Mouse (Mus musculus) myocyte (in vitro differentiated cells): ENCODE measurements around the gene Pwwp2b. TPM values are rescaled to one million over a fixed set of nuclear protein-coding genes. Genes with fewer than 3 reads are reported as not detected.

Source experiments
- H3K27me3 ChIP-seq: one replicate; pipeline ENCODE4 v1.6.1; 2011; ENCODE audit not compliant: control insufficient read depth, insufficient read depth, insufficient read length
- H3K36me3 ChIP-seq: one replicate; pipeline ENCODE4 v1.6.1; 2011; ENCODE audit not compliant: control insufficient read depth, insufficient read depth
- H3K4me2 ChIP-seq: one replicate; pipeline ENCODE4 v1.6.1; 2011; ENCODE audit warnings: low read depth, control low read depth
- H3K4me3 ChIP-seq: one replicate; pipeline ENCODE4 v1.5.1; 2011; ENCODE audit warnings: mild to moderate bottlenecking, control low read depth, moderate library complexity
- H3K79me2 ChIP-seq: one replicate; pipeline ENCODE4 v1.6.1; 2011; ENCODE audit not compliant: control insufficient read depth, insufficient read depth
- H3ac ChIP-seq: one replicate; pipeline ENCODE4 v1.6.1; 2011; ENCODE audit not compliant: control insufficient read depth, insufficient read length
- CEBPB ChIP-seq: IDR thresholded peaks from 2 replicates; pipeline ENCODE4 v1.6.1; 2011; ENCODE audit warnings: mild to moderate bottlenecking, moderate library complexity; ENCODE audit not compliant: poor library complexity, insufficient read depth, severe bottlenecking
- E2F4 ChIP-seq: IDR thresholded peaks from one replicate; pipeline ENCODE4 v1.6.1; 2011; ENCODE audit warnings: mild to moderate bottlenecking, control low read depth, moderate library complexity; ENCODE audit not compliant: insufficient read depth
- MAX ChIP-seq: IDR thresholded peaks from one replicate; pipeline ENCODE4 v1.6.1; 2011; ENCODE audit warnings: low read depth, mild to moderate bottlenecking, control low read depth
- MYOD1 ChIP-seq, 3 experiments: IDR thresholded peaks; one replicate each; pipeline ENCODE4 v1.6.1; 2011; ENCODE audit warnings: control low read depth in 2 of 3, low read depth in 2 of 3, mild to moderate bottlenecking in 2 of 3, moderate library complexity in 1 of 3; ENCODE audit not compliant: insufficient read length in 2 of 3, control insufficient read depth in 1 of 3
- MYOG ChIP-seq, 3 experiments: IDR thresholded peaks; one replicate each; pipeline ENCODE4 v1.6.1; 2011; ENCODE audit warnings: control low read depth in 2 of 3, low read depth in 2 of 3, mild to moderate bottlenecking in 2 of 3; ENCODE audit not compliant: insufficient read length in 2 of 3, control insufficient read depth in 1 of 3, insufficient read depth in 1 of 3
- POLR2A ChIP-seq: IDR thresholded peaks from one replicate; pipeline ENCODE4 v1.6.1; 2011; ENCODE audit warnings: low read depth, mild to moderate bottlenecking, control low read depth, moderate library complexity; ENCODE audit not compliant: insufficient read length
- POLR2AphosphoS2 ChIP-seq: IDR thresholded peaks from one replicate; pipeline ENCODE4 v1.6.1; 2011; ENCODE audit warnings: low read depth, control low read depth; ENCODE audit not compliant: insufficient read length
- REST ChIP-seq: IDR thresholded peaks from one replicate; pipeline ENCODE4 v1.6.1; 2011; ENCODE audit warnings: mild to moderate bottlenecking, control low read depth, moderate library complexity; ENCODE audit not compliant: insufficient read depth, insufficient read length
- SRF ChIP-seq: IDR thresholded peaks from one replicate; pipeline ENCODE4 v1.6.1; 2011; ENCODE audit warnings: low read depth; ENCODE audit not compliant: control insufficient read depth, insufficient read length
- TCF12 ChIP-seq: IDR thresholded peaks from one replicate; pipeline ENCODE4 v1.6.1; 2011; ENCODE audit warnings: mild to moderate bottlenecking, control low read depth; ENCODE audit not compliant: poor library complexity, insufficient read depth, severe bottlenecking
- TCF3 ChIP-seq: IDR thresholded peaks from one replicate; pipeline ENCODE4 v1.6.1; 2011; ENCODE audit warnings: low read depth, control low read depth; ENCODE audit not compliant: insufficient read length
- USF1 ChIP-seq: IDR thresholded peaks from one replicate; pipeline ENCODE4 v1.6.1; 2011; ENCODE audit warnings: low read depth, mild to moderate bottlenecking, control low read depth, moderate library complexity
- polyA plus RNA-seq: library from polyadenylated mRNA; unstranded; fragments of >200 nt; fragmentation: generic; extraction: Trizol; gene quantifications from one replicate; pipeline ENCODE4 v1.2.1, GENCODE M21; 2012; ENCODE audit warnings: missing spikeins

Gene Pwwp2b
- polyA plus RNA-seq, 1 experiment, result 9.6 TPM

- Histone ChIP-seq H3K79me2 (no peaks in the 10 kb centered on the region), H3K4me2 (no peak overlapping the region), H3K4me3 (no peak overlapping the region), H3ac (no peak overlapping the region), H3K36me3 (no peaks in the 10 kb centered on the region), H3K27me3 (no peaks in the 10 kb centered on the region)
- no peak for TF ChIP-seq TCF12
- TF ChIP-seq MYOD1 (IDR thresholded peaks at IDR 0.05; ENCODE audit: control insufficient read depth in 1 of 3, insufficient read length in 2 of 3, low read depth in 2 of 3), result peak in 1 of 3 experiments; percentile 52
- no peak for TF ChIP-seq TCF3
- TF ChIP-seq MYOG (IDR thresholded peaks at IDR 0.05; ENCODE audit: control insufficient read depth in 1 of 3, insufficient read depth in 1 of 3, insufficient read length in 2 of 3, low read depth in 2 of 3), result peak in 1 of 3 experiments; percentile 39
- TF ChIP-seq CEBPB, result 0 out of 2 replicates have a peak, but pooled peaks have one; percentile 34
These were observed 32.9 kb downstream of the Pwwp2b start for GRCm38 (mm10) chr7:139281195-139281594.

GRCm38 (mm10) chr7:139282037-139282436 lies 33.8 kb downstream of the Pwwp2b start:
- Histone ChIP-seq H3K4me3 (no peak overlapping the region), H3K4me2 (no peak overlapping the region), H3ac (no peak overlapping the region), H3K36me3 (no peaks in the 10 kb centered on the region), H3K27me3 (no peaks in the 10 kb centered on the region), H3K79me2 (no peaks in the 10 kb centered on the region)
- TF ChIP-seq USF1, result no peak
- no peak for TF ChIP-seq E2F4
- no peak for TF ChIP-seq MYOG (IDR thresholded peaks at IDR 0.05; ENCODE audit: control insufficient read depth in 1 of 3, insufficient read depth in 1 of 3, insufficient read length in 2 of 3, low read depth in 2 of 3)
- no peak for TF ChIP-seq CEBPB
- TF ChIP-seq MAX, result no peak
- TF ChIP-seq MYOD1 (IDR thresholded peaks at IDR 0.05; ENCODE audit: control insufficient read depth in 1 of 3, insufficient read length in 2 of 3, low read depth in 2 of 3), result no peak
- TF ChIP-seq TCF3, result no peak

GRCm38 (mm10) chr7:139285295-139285943 lies 37.1 kb downstream of the Pwwp2b start:
- no peak overlapping the region for H3K4me3 ChIP-seq
- H3K36me3 ChIP-seq, result no peaks in the 10 kb centered on the region
- no peak overlapping the region for H3ac ChIP-seq
- H3K4me2 ChIP-seq, result no peak overlapping the region
- H3K79me2 ChIP-seq, result no peaks in the 10 kb centered on the region
- no peaks in the 10 kb centered on the region for H3K27me3 ChIP-seq
- no peak for TF ChIP-seq USF1
- no peak for TF ChIP-seq TCF12
- TF ChIP-seq MYOG (IDR thresholded peaks at IDR 0.05; ENCODE audit: control insufficient read depth in 1 of 3, insufficient read depth in 1 of 3, insufficient read length in 2 of 3, low read depth in 2 of 3), result no peak
- no peak for TF ChIP-seq MYOD1 (IDR thresholded peaks at IDR 0.05; ENCODE audit: control insufficient read depth in 1 of 3, insufficient read length in 2 of 3, low read depth in 2 of 3)

DNA sequence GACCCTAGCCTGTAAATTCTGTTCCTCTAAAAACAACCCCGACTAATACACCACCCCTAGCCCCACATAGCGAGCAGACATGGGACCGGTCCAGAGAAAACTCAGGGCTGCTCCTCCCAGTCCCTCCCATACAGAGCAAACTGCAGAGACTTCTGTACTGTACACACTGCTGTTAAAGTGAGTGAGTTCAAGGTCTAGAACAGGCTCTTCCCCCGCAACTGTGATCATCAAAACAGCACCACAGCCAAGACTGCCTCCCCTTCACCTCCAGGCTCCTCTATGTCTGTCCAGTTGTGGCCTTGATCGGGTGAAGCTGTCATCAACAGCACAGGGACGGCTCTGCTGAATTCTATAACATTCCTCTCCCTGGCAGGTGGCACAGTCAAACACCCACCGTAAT lies 40.3 kb downstream of the Pwwp2b start:
- Histone ChIP-seq H3K27me3 (no peaks in the 10 kb centered on the region), H3ac (no peak overlapping the region), H3K4me2 (no peak overlapping the region), H3K4me3 (no peak overlapping the region), H3K36me3 (no peaks in the 10 kb centered on the region), H3K79me2 (no peaks in the 10 kb centered on the region)
- no peak for TF ChIP-seq POLR2AphosphoS2
- no peak for TF ChIP-seq REST
- TF ChIP-seq SRF, result no peak
- TF ChIP-seq POLR2A, result no peak
- TF ChIP-seq E2F4, result no peak
- TF ChIP-seq USF1, result no peak
- no peak for TF ChIP-seq CEBPB
- TF ChIP-seq MAX, result no peak

GRCm38 (mm10) chr7:139293350-139293749 lies 45.1 kb downstream of the Pwwp2b start:
- no peak overlapping the region for H3ac ChIP-seq
- H3K4me3 ChIP-seq, result no peak overlapping the region
- no peaks in the 10 kb centered on the region for H3K27me3 ChIP-seq
- no peak overlapping the region for H3K4me2 ChIP-seq
- TF ChIP-seq MAX (no peak), TCF12 (no peak), MYOD1 (IDR thresholded peaks at IDR 0.05; ENCODE audit: control insufficient read depth in 1 of 3, insufficient read length in 2 of 3, low read depth in 2 of 3) (no peak), SRF (no peak)
- no peaks in the 10 kb centered on the region for H3K36me3 ChIP-seq
- no peaks in the 10 kb centered on the region for H3K79me2 ChIP-seq

DNA sequence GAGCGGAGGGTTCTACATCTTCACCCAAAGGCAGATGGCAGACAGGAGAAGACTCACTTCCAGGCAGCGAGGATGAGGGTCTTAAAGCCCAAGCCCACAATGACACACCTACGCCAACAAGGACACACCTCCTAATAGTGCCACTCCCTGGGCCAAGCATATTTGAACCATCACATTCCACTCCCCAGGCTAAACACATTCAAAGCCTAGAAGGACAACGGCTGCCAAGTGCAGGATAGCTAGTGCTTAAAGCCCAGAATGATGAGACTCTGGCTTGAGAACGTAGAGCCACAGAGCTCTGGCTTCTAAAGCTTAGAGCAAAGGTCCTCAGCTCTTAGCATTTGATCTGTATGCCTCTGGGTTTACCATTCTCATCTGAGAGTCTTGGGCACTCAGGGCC lies 45.8 kb downstream of the Pwwp2b start:
- TF ChIP-seq TCF3 (no peak), MYOD1 (IDR thresholded peaks at IDR 0.05; ENCODE audit: control insufficient read depth in 1 of 3, insufficient read length in 2 of 3, low read depth in 2 of 3) (no peak), E2F4 (no peak), TCF12 (no peak), SRF (no peak), CEBPB (no peak), USF1 (no peak), POLR2A (no peak), MYOG (IDR thresholded peaks at IDR 0.05; ENCODE audit: control insufficient read depth in 1 of 3, insufficient read depth in 1 of 3, insufficient read length in 2 of 3, low read depth in 2 of 3) (no peak), REST (no peak), POLR2AphosphoS2 (no peak), MAX (no peak)
- H3K4me3 ChIP-seq, result no peak overlapping the region
- no peak overlapping the region for H3K4me2 ChIP-seq
- no peaks in the 10 kb centered on the region for H3K27me3 ChIP-seq
- no peak overlapping the region for H3ac ChIP-seq
- no peaks in the 10 kb centered on the region for H3K36me3 ChIP-seq
- no peaks in the 10 kb centered on the region for H3K79me2 ChIP-seq
